Mouse (Mus musculus) limb, embryonic 12.5 days (tissue): ENCODE measurements around the gene Lce1a2. TPM values are rescaled to one million over a fixed set of nuclear protein-coding genes. Genes with fewer than 3 reads are reported as not detected.

Experiments used
- ATAC-seq: fragments of 200-750 bp; cut with Nextera tagmentation; 2 replicates; pipeline ENCODE4 v1.8.0; 2017; ENCODE audit warnings: low read depth, moderate TSS enrichment; ENCODE audit not compliant: insufficient number of reproducible peaks, insufficient read depth, low FRiP score, low TSS enrichment
- H3K27ac ChIP-seq: fragments of 300-500 bp; sonication (generic); 2 replicates; pipeline ENCODE4 v1.5.1; 2016; ENCODE audit warnings: mild to moderate bottlenecking, moderate library complexity
- H3K27me3 ChIP-seq: fragments of 300-500 bp; sonication (generic); 2 replicates; pipeline ENCODE4 v1.6.1; 2016; ENCODE audit warnings: mild to moderate bottlenecking, moderate library complexity
- H3K36me3 ChIP-seq: fragments of 300-500 bp; sonication (generic); 2 replicates; pipeline ENCODE4 v1.6.1; 2016; ENCODE audit warnings: mild to moderate bottlenecking, moderate library complexity
- H3K4me1 ChIP-seq: fragments of 300-500 bp; sonication (generic); replicated peaks from 2 replicates; pipeline ENCODE4 v1.6.1; 2016
- H3K4me2 ChIP-seq: fragments of 300-500 bp; sonication (generic); 2 replicates; pipeline ENCODE4 v1.6.1; 2016; ENCODE audit warnings: mild to moderate bottlenecking, moderate library complexity
- H3K4me3 ChIP-seq: fragments of 300-500 bp; sonication (generic); replicated peaks from 2 replicates; pipeline ENCODE4 v1.5.1; 2016; ENCODE audit warnings: mild to moderate bottlenecking
- H3K9ac ChIP-seq: fragments of 300-500 bp; sonication (generic); replicated peaks from 2 replicates; pipeline ENCODE4 v1.6.1; 2016; ENCODE audit warnings: mild to moderate bottlenecking, moderate library complexity
- H3K9me3 ChIP-seq: fragments of 300-500 bp; sonication (generic); 2 replicates; pipeline ENCODE4 v1.6.1; 2016; ENCODE audit warnings: mild to moderate bottlenecking, moderate library complexity
- WGBS: fragments of 180-500 bp; shearing (Covaris S2); methylation state at CpG from one replicate; pipeline ENCODE4 v1.1.7; 2016; 5-methylcytosine and 5-hydroxymethylcytosine counted together
- polyA plus RNA-seq: library from polyadenylated mRNA; unstranded; fragments of >200 nt; fragmentation: Nextera tagmentation; extraction: Ambion mirVana; gene quantifications from 2 replicates; pipeline ENCODE4 v1.2.1, GENCODE M21; 2016

Lce1a2 gene
- polyA plus RNA-seq, 1 experiment from 2014 or later, result not detected

DNA sequence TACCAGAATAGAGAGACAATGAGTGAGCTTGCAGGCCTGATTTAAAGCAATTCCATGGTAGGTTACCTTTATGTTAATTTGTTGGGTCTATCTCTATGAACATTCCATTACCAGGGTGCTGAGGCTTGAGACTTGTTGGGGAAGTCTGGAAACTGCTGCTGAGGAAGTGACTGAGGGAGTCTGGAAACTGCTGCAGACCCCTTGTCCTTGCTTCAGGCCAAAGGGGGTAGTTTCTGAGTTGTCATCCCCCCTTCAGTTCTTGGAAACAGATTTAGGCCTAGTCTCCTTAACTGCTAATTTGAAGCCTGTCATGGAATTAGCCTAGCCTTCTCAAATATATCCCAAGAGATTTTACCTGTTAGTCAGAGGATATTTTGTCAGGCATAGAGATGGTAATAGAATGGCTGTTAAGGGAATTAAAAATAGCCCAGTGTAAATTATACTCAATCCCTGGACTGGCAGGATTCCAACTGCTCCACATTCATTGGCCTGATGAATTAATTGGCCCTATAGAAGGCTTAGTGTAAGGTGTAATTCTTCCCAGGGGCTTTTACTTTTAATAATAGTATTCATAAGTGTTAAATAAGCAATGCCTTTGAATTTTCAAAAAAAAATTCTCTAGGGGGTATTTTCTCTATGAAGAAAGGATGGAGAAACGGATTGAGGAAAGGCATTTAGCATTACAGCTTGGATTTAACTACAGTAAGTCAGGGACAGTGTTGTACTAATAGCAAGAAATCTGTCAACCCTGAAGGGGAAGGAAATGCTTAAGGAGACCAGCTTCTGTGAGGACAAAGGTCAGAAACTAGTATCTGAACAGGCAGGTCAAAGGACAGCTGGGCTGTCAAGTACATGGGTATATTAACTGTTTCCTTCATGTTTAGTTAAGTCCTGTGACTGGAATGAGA lies 32.1 kb downstream of the Lce1a2 start:
- ATAC-seq, result no peak
- H3K36me3 ChIP-seq, result no peaks in the 10 kb centered on the region
- no peak overlapping the region for H3K4me3 ChIP-seq
- H3K9ac ChIP-seq, result no peak overlapping the region
- no peak overlapping the region for H3K4me2 ChIP-seq
- H3K27ac ChIP-seq, result no peak overlapping the region
- no peaks in the 10 kb centered on the region for H3K9me3 ChIP-seq
- H3K27me3 ChIP-seq, result no peaks in the 10 kb centered on the region
- H3K4me1 ChIP-seq, result no peaks in the 10 kb centered on the region
- 49% methylated on average over 1 of the region's 1 CpGs for WGBS

DNA sequence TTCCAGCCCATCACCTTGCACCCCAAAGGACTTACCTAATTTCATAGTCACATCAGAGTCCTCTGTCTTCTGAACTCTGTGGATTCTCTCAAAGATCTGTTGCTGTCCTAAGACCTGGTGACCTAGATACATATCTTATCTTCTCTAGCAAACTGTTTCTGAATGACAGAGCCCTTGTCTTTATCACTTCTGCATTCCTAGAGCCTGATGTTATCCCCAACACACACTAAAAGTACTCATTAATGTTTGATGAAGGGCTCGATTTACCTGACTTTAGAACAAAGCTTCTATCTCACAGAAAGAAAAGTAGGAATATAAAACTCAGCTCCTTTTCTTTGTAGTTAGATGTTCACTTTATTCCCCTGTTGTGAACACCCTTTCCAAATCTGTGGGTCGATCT lies 48.6 kb downstream of the Lce1a2 start, which contains the start of gene Lce6a:
Gene Lce6a (minus strand): TSS at position 101 of the 400 bp plus-strand sequence.
- no peak within 1 kb of the TSS for H3K27ac ChIP-seq
- no peak for ATAC-seq
- no peaks in the 10 kb centered on the region for H3K9me3 ChIP-seq
- WGBS, result 82% methylated on average over 2 of the region's 2 CpGs
- no peaks in the 10 kb centered on the region for H3K36me3 ChIP-seq
- no peak within 1 kb of the TSS for H3K9ac ChIP-seq
- H3K27me3 ChIP-seq, result no peaks in the 10 kb centered on the region
- no peaks in the 10 kb centered on the region for H3K4me1 ChIP-seq
- no peak within 1 kb of the TSS for H3K4me3 ChIP-seq
- H3K4me2 ChIP-seq, result no peak within 1 kb of the TSS

Other genes starting within 250 kb of the Lce1a2 start
- 6.4 and 7.6 TPM in 2 replicates for gene Gm9774, start 240.9 kb downstream of the Lce1a2 start, polyA plus RNA-seq
- gene Sprr2k, start 237.7 kb downstream of the Lce1a2 start, polyA plus RNA-seq, result not detected in 2 replicates
- not detected in 2 replicates for gene Sprr1b, start 231.5 kb downstream of the Lce1a2 start, polyA plus RNA-seq
- not detected in 2 replicates for gene Sprr3, start 211.6 kb downstream of the Lce1a2 start, polyA plus RNA-seq
- gene Sprr1a, start 184.4 kb downstream of the Lce1a2 start, polyA plus RNA-seq, result not detected in 2 replicates
- gene Sprr4, start 169.8 kb downstream of the Lce1a2 start, polyA plus RNA-seq, result not detected in 2 replicates
- not detected in 2 replicates for gene 2310046K23Rik, start 135.8 kb downstream of the Lce1a2 start, polyA plus RNA-seq
- 0.18 TPM in 1 of 2 replicates, not detected in the other for gene Ivl, start 96.6 kb downstream of the Lce1a2 start, polyA plus RNA-seq
- gene Smcp, start 81.3 kb downstream of the Lce1a2 start, polyA plus RNA-seq, result not detected in 2 replicates
- gene 2210017I01Rik, start 62.8 kb downstream of the Lce1a2 start, polyA plus RNA-seq, result not detected in 2 replicates
- not detected in 2 replicates for gene Lce6a, start 48.7 kb downstream of the Lce1a2 start, polyA plus RNA-seq
- gene Lce1a1, start 22.0 kb downstream of the Lce1a2 start, polyA plus RNA-seq, result not detected in 2 replicates
- not detected in 2 replicates for gene Lce1b, start 13.4 kb downstream of the Lce1a2 start, polyA plus RNA-seq
- not detected in 2 replicates for gene Lce1c, start 8.9 kb upstream of the Lce1a2 start, polyA plus RNA-seq
- gene Lce1d, start 16.9 kb upstream of the Lce1a2 start, polyA plus RNA-seq, result not detected in 2 replicates
- gene Lce1e, start 38.8 kb upstream of the Lce1a2 start, polyA plus RNA-seq, result not detected in 2 replicates
- not detected in 2 replicates for gene Lce1f, start 50.0 kb upstream of the Lce1a2 start, polyA plus RNA-seq
- not detected in 2 replicates for gene Gm38119, start 68.8 kb upstream of the Lce1a2 start, polyA plus RNA-seq
- not detected in 2 replicates for gene Lce1g, start 82.0 kb upstream of the Lce1a2 start, polyA plus RNA-seq
- not detected in 2 replicates for gene Lce1h, start 94.8 kb upstream of the Lce1a2 start, polyA plus RNA-seq
- gene Lce1i, start 108.6 kb upstream of the Lce1a2 start, polyA plus RNA-seq, result not detected in 2 replicates
- gene Lce1j, start 120.2 kb upstream of the Lce1a2 start, polyA plus RNA-seq, result not detected in 2 replicates
- gene Lce1k, start 137.6 kb upstream of the Lce1a2 start, polyA plus RNA-seq, result not detected in 2 replicates
- not detected in 2 replicates for gene Kprp, start 156.9 kb upstream of the Lce1a2 start, polyA plus RNA-seq
- not detected in 2 replicates for gene Lce1l, start 181.0 kb upstream of the Lce1a2 start, polyA plus RNA-seq
- not detected in 2 replicates for gene 2310050C09Rik, start 199.9 kb upstream of the Lce1a2 start, polyA plus RNA-seq